Mouse (Mus musculus) ES-Bruce4 (cell line): ENCODE measurements around the gene Fyb2.

ENCODE experiments used
- CTCF ChIP-seq: IDR thresholded peaks from one replicate; pipeline ENCODE4 v1.8.1; 2011; ENCODE audit warnings: low read depth, low read length
- POLR2A ChIP-seq: IDR thresholded peaks from one replicate; pipeline ENCODE4 v1.8.1; 2011; ENCODE audit warnings: low read length; ENCODE audit not compliant: insufficient read depth

DNA sequence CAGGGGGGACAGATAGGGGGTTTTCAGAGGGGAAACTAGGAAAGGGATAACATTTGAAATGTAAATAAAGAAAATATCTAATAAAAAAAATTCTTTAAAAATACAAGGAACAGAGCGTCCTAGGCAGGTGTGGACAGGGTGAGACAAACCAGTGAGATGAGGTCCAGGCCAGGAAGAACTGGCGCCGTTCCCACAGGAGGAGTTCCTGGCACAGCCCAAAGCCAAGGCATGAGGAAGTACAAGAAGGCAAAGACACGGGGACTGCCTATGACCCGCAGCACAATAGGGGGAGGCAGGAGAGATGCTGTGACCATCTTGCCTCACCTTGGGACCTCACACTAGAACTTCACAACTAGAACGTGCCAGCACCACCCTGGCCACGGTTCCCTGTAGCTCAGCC, 21.5 kb upstream of the Fyb2 start:
- no peak for TF ChIP-seq CTCF
- TF ChIP-seq POLR2A = no peak
